Mouse (Mus musculus): Measurements from ENCODE around the gene Galnt16. TPM values are rescaled to one million over a fixed set of nuclear protein-coding genes. Genes with fewer than 3 reads are reported as not detected.

Gene Galnt16
- polyA plus RNA-seq, 1 experiment, result not detected

DNA sequence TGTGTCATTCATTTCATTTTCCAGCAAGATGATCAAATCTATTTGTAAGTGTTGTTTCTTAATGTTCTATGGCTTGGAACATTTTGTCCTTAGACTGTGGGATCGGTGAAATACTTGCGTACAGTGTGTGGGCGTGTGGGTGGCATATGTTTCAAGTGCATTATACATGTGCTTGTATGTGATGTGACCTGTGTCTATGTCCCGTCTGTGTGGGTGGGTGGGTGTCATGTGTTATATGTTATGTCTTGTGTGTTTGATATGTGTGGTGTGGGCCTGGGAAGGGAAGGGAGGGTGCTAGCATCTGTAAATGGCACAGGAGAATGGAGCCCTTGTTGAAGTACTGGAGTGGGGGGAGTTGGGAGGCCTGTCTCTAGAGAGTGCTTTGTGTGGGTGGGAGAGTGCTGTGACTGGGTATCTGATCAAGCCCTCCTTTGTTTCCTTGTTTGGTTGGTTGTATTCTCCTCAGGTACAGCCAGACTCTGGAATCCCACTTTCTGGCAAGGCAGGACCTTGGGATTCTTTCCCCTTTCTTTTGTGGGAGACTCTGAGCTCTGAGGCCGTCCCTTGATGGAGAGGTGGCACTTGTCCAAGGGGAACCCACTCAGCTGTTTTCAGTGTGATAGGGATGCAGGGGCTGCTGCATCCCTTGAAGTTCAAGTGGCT is 9.8 kb downstream of the Galnt16 start:
- no peaks in the 10 kb centered on the region for H3K4me1 ChIP-seq
- peaks cover 7% of the 10 kb centered on the region for H3K9me3 ChIP-seq
- peaks cover 80% of the 10 kb centered on the region for H3K27me3 ChIP-seq (replicated peaks)
- no peak overlapping the region for H3K4me3 ChIP-seq (replicated peaks)
- TF ChIP-seq FLI1 (IDR thresholded peaks at IDR 0.05; ENCODE audit: low read length) (no peak), GATA1 (IDR thresholded peaks at IDR 0.05; ENCODE audit: borderline replicate concordance, low read length) (no peak)
- no peaks in the 10 kb centered on the region for H3K36me3 ChIP-seq (replicated peaks; ENCODE audit: low read length)

DNA sequence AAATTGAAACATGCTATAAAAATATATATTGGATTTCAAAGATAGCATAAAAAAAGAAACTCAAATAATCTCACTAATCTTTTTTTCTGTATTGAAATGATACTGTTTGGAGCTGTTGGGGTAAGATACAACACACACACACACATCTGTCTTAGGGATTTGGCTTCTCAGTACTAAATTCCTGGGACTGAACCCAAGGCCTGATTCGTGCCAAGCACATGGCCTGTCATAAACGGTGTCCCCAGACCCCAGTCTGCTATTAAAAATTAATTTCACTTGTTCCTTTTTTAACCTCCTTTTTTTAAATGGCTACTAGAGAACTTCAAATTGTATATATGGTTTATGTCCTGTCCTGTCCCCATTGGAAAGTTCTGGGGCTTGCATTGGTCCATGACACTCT is 12.0 kb downstream of the Galnt16 start:
- no peak overlapping the region for H3K4me3 ChIP-seq (replicated peaks)
- no peaks in the 10 kb centered on the region for H3K9me3 ChIP-seq
- TF ChIP-seq GATA1 (IDR thresholded peaks at IDR 0.05; ENCODE audit: borderline replicate concordance, low read length) (no peak), FLI1 (IDR thresholded peaks at IDR 0.05; ENCODE audit: low read length) (no peak)
- no peaks in the 10 kb centered on the region for H3K4me1 ChIP-seq
- peaks cover 84% of the 10 kb centered on the region for H3K27me3 ChIP-seq (replicated peaks)
- no peaks in the 10 kb centered on the region for H3K36me3 ChIP-seq (replicated peaks; ENCODE audit: low read length)

DNA sequence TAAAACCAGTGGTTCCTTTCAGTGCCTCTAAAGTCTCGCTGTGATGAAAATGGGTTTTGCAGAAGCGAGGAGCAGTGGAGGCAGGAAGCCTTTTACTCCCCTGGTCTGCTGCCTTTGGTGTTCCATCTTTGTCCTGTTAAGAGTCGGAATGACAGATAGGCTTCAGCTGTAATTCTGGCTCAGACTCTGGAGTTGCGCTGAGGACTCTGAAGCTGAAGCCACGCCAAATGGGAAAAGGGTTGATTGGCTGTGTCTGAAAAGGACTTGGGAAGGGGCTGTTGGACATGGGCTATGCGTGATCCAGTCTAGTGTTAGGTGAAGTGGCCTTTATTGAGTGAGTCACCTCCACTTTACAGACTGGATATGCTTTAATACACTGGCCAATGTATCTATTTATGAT is 12.6 kb downstream of the Galnt16 start:
- TF ChIP-seq GATA1 (IDR thresholded peaks at IDR 0.05; ENCODE audit: borderline replicate concordance, low read length) (no peak), FLI1 (IDR thresholded peaks at IDR 0.05; ENCODE audit: low read length) (no peak)
- peaks cover 83% of the 10 kb centered on the region for H3K27me3 ChIP-seq (replicated peaks)
- no peak overlapping the region for H3K4me3 ChIP-seq (replicated peaks)
- no peaks in the 10 kb centered on the region for H3K4me1 ChIP-seq
- H3K9me3 ChIP-seq, result no peaks in the 10 kb centered on the region
- H3K36me3 ChIP-seq (replicated peaks; ENCODE audit: low read length), result no peaks in the 10 kb centered on the region

DNA sequence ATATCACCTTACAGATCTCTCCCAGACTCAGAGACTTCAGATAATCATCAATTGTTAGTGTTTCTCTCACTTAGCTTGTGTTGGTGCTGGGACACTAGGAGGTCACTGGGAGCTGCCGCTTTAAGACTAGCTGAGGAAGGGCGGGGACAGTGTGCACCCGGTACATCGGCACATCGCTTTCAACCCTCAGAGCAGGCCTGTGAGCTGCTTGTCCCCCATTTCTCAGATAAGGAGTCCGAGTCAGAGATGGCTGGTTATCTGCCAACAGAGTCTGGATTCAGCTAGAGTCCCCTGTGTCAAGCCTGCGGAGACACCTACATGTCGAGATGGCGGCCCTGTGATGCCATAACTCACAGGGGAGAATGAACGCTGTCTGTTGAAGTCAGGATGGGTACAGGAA is 13.5 kb downstream of the Galnt16 start:
- H3K9me3 ChIP-seq, result no peaks in the 10 kb centered on the region
- H3K27me3 ChIP-seq (replicated peaks), result peaks cover 80% of the 10 kb centered on the region
- H3K36me3 ChIP-seq (replicated peaks; ENCODE audit: low read length), result no peaks in the 10 kb centered on the region

DNA sequence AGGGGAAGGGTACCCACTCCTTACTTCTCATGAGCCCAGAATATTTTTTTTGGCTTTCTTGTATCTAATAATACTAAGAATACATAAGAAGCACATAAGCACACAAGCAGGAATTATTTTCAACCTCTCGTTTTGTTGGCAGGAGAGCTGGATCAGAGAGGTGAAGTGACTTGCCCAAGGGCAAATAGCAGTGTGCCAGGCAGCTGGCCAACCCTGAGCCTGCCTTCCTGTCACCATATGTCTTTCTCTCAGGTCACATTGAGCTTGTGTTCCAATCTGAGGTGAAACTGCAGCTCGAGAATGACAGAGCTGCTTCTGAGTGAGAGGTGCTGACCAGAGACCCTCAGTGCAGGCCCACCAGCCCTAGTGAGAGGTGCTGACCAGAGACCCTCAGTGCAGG is 15.8 kb downstream of the Galnt16 start:
- Histone ChIP-seq H3K4me3 (replicated peaks) (no peak overlapping the region), H3K9me3 (no peaks in the 10 kb centered on the region)
- TF ChIP-seq GATA1 (IDR thresholded peaks at IDR 0.05; ENCODE audit: borderline replicate concordance, low read length) (no peak), FLI1 (IDR thresholded peaks at IDR 0.05; ENCODE audit: low read length) (no peak)

More for the DNA sequence above, 13.5 kb downstream of the Galnt16 start:
- no peak overlapping the region for H3K4me3 ChIP-seq (replicated peaks)
- no peaks in the 10 kb centered on the region for H3K4me1 ChIP-seq
- TF ChIP-seq FLI1 (IDR thresholded peaks at IDR 0.05; ENCODE audit: low read length) (no peak), GATA1 (IDR thresholded peaks at IDR 0.05; ENCODE audit: borderline replicate concordance, low read length) (no peak)

DNA sequence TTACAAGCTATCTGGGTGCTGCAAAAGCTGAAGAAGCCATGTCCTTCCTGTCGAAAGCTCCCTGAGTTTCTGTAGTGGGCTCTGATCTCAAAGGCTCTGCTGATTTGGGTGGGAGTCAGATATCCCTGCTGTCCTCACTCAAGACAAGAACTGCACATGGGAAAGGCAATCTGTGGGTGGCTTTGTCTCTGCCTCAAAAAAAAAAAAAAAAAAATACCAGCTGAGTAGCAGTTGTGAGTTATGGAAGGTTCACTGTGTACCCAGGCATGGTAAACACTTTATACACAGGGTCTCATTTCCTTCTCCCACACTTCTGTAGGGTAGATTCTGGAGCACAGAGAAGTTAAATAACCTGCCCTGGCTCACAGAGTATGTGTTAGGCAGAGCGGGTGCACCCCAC is 19.2 kb downstream of the Galnt16 start:
- TF ChIP-seq FLI1 (IDR thresholded peaks at IDR 0.05; ENCODE audit: low read length) (no peak), GATA1 (IDR thresholded peaks at IDR 0.05; ENCODE audit: borderline replicate concordance, low read length) (no peak)
- no peaks in the 10 kb centered on the region for H3K36me3 ChIP-seq (replicated peaks; ENCODE audit: low read length)
- H3K4me1 ChIP-seq, result no peaks in the 10 kb centered on the region
- H3K9me3 ChIP-seq, result no peaks in the 10 kb centered on the region
- peaks cover 66% of the 10 kb centered on the region for H3K27me3 ChIP-seq (replicated peaks)
- H3K4me3 ChIP-seq (replicated peaks), result no peak overlapping the region

More for the DNA sequence above, 15.8 kb downstream of the Galnt16 start:
- no peaks in the 10 kb centered on the region for H3K36me3 ChIP-seq (replicated peaks; ENCODE audit: low read length)
- H3K27me3 ChIP-seq (replicated peaks), result peaks cover 79% of the 10 kb centered on the region
- H3K4me1 ChIP-seq, result no peaks in the 10 kb centered on the region

DNA sequence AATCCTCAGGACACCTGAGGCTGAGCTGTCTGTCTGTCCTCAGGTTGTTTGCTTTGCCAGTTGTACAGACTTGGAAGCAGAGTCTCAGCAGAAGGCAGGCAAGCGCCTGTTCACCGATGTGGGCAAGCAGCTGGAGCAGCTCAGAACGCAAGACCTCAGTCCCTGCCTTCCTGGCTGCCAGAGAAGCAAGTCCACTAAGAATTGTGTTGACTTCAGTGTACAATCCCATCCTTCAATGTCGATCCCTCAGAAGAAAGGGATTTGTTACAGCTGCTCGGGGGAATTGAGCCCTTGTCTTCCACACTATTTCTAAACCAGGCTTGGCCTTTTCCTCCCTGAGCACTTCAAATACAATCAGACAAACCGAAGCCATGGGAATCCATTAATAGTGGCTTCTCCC is 20.2 kb downstream of the Galnt16 start:
- no peaks in the 10 kb centered on the region for H3K36me3 ChIP-seq (replicated peaks; ENCODE audit: low read length)
- H3K4me3 ChIP-seq (replicated peaks), result no peak overlapping the region
- TF ChIP-seq FLI1 (IDR thresholded peaks at IDR 0.05; ENCODE audit: low read length) (no peak), GATA1 (IDR thresholded peaks at IDR 0.05; ENCODE audit: borderline replicate concordance, low read length) (no peak)
- H3K27me3 ChIP-seq (replicated peaks), result peaks cover 58% of the 10 kb centered on the region
- no peaks in the 10 kb centered on the region for H3K9me3 ChIP-seq
- H3K4me1 ChIP-seq, result no peaks in the 10 kb centered on the region

DNA sequence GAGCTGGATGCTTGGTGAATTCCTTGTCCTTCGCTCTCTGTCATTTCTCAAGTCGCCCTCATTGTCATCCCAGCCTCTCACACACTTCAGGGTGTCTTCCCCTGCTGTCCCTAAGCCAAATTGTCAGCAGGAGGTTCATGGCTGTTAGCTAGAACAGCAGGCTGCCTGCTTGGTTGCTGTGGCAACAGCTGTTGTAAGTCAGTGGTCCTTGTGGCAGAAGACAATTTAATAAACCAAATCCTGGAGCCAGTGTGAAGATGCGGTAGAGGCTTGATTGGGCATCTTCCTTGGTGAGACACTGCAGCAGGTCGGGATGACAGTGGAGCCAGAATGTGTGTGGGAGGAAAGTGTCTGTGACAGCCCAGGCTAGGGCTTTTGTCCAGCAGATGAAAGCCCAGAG is 27.2 kb downstream of the Galnt16 start:
- no peaks in the 10 kb centered on the region for H3K9me3 ChIP-seq
- TF ChIP-seq FLI1 (IDR thresholded peaks at IDR 0.05; ENCODE audit: low read length) (no peak), GATA1 (IDR thresholded peaks at IDR 0.05; ENCODE audit: borderline replicate concordance, low read length) (no peak)
- H3K27me3 ChIP-seq (replicated peaks), result peaks cover 56% of the 10 kb centered on the region
- H3K36me3 ChIP-seq (replicated peaks; ENCODE audit: low read length), result no peaks in the 10 kb centered on the region
- no peak overlapping the region for H3K4me3 ChIP-seq (replicated peaks)
- H3K4me1 ChIP-seq, result no peaks in the 10 kb centered on the region

DNA sequence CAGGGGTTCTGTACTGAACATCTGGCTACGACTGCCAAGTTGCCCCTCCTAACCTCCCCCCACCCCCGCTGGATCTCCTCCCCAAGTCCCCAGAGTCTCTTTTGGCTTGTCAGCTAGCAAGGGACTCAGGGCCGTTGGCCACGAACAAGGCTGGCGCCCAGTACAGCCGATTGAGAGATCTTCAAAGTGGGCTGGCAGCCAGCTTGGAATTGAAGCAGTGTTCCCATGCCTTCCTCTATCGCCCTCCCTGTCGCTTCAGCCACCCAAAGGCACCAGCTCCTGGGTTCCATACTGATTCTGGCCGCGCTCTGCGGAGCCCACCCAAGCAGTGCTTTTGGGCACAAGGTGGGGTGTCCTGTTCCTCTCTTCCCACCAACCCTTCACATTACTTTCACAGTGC is 31.6 kb downstream of the Galnt16 start:
- Histone ChIP-seq H3K4me3 (replicated peaks) (no peak overlapping the region), H3K9me3 (no peaks in the 10 kb centered on the region), H3K36me3 (replicated peaks; ENCODE audit: low read length) (no peaks in the 10 kb centered on the region), H3K27me3 (replicated peaks) (peaks cover 45% of the 10 kb centered on the region), H3K4me1 (no peaks in the 10 kb centered on the region)
- TF ChIP-seq GATA1 (IDR thresholded peaks at IDR 0.05; ENCODE audit: borderline replicate concordance, low read length) (no peak), FLI1 (IDR thresholded peaks at IDR 0.05; ENCODE audit: low read length) (no peak)

DNA sequence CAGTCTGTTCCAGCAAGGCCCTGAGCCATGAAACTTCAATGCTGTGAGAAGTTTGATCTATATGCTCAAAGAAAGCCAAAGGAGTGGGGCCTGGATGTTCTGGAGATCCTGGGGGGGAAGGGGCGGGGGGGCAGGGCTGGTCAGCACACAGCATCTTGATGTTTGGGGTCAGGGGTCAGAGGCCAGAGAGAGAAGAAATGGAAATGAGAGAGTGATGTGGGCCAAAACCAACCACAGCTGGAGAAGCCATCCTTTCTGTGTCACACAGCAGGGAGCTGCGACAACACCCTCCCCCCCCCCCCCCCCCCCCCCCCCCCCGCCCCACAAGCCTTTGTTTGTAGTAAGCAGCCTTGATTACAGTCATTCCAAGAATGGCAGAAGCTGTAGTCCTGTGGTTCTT is 35.1 kb downstream of the Galnt16 start:
- H3K27me3 ChIP-seq (replicated peaks), result peaks cover 32% of the 10 kb centered on the region
- TF ChIP-seq FLI1 (IDR thresholded peaks at IDR 0.05; ENCODE audit: low read length) (no peak), GATA1 (IDR thresholded peaks at IDR 0.05; ENCODE audit: borderline replicate concordance, low read length) (no peak)
- H3K4me3 ChIP-seq (replicated peaks), result no peak overlapping the region
- no peaks in the 10 kb centered on the region for H3K4me1 ChIP-seq
- H3K36me3 ChIP-seq (replicated peaks; ENCODE audit: low read length), result no peaks in the 10 kb centered on the region
- 0 out of 2 replicates have a peak, but pooled peaks cover 4% of the 10 kb centered on the region for H3K9me3 ChIP-seq
